8 mouse cellular contexts compared by ENCODE assay signal in genomic region chr11:101232010-101232839, GRCm38 (mm10). TPM values are rescaled to one million over a fixed set of nuclear protein-coding genes. Genes with fewer than 3 reads are reported as not detected.
DNase-seq lines count a peak whose midpoint lies in the region; ATAC-seq and TF ChIP-seq lines count a peak whose summit lies in the region.

No protein-coding gene starts in this region.

- in situ Hi-C loops in Patski (cut with MboI; ENCODE audit: low pct_unique_long_range_greater_than_20kb) = no loop called here

- peak; percentile 63 for ATAC-seq in Patski
- no peak; the same call in 1 of the 2 replicates for ATAC-seq in embryonic facial prominence, embryonic 12.5 days (ENCODE audit: insufficient number of reproducible peaks, insufficient read depth, low FRiP score, low TSS enrichment)
- ATAC-seq in hindbrain, embryonic 14.5 days (ENCODE audit: low FRiP score) = no peak
- ATAC-seq in liver, embryonic 16.5 days (ENCODE audit: low read depth) = peak; percentile 60

- no peaks in the 10 kb centered on the region for H3K36me3 ChIP-seq in embryonic facial prominence, embryonic 12.5 days
- H3K36me3 ChIP-seq in hindbrain, embryonic 14.5 days (replicated peaks; ENCODE audit: control insufficient read depth, insufficient read depth) = no peaks in the 10 kb centered on the region
- no peaks in the 10 kb centered on the region for H3K36me3 ChIP-seq in liver, embryonic 16.5 days (ENCODE audit: control insufficient read depth, insufficient read depth)
- no peaks in the 10 kb centered on the region for H3K36me3 ChIP-seq in small intestine, adult 2 months (ENCODE audit: control insufficient read depth, insufficient read depth, low read length)

- no peaks in the 10 kb centered on the region for H3K27me3 ChIP-seq in Patski
- no peaks in the 10 kb centered on the region for H3K27me3 ChIP-seq in embryonic facial prominence, embryonic 12.5 days
- H3K27me3 ChIP-seq in hindbrain, embryonic 14.5 days (ENCODE audit: control insufficient read depth, insufficient read depth, low read length) = no peaks in the 10 kb centered on the region
- H3K27me3 ChIP-seq in liver, embryonic 16.5 days (ENCODE audit: control insufficient read depth, insufficient read depth, low read depth, low read length) = peaks cover 28% of the 10 kb centered on the region
- H3K27me3 ChIP-seq in small intestine, adult 2 months (ENCODE audit: control insufficient read depth, insufficient read depth, low read length) = no peaks in the 10 kb centered on the region

- CTCF ChIA-PET in Patski (lab: Charles Lee) = interaction anchor here (0.7 to 1.4 kb wide), 6 partner anchors 10 to 31 kb away, joined by 3 to 7 read pairs (median 3); partner anchors contain the start of gene Ramp2

- intact Hi-C loops in left cerebral cortex, postnatal 25 days (cut with DNase I) = no loop called here

- no peak for TF ChIP-seq CTCF in Patski (IDR thresholded peaks at IDR 0.05)
- no peak for TF ChIP-seq CTCF in small intestine, adult 2 months (IDR thresholded peaks at IDR 0.05; ENCODE audit: extremely low read depth, insufficient read length, insufficient replicate concordance, low read depth, low read length)

- no peak for TF ChIP-seq POLR2A in small intestine, adult 2 months (IDR thresholded peaks at IDR 0.05; ENCODE audit: low read depth, low read length)

- no peak for DNase-seq in Patski (ENCODE audit: low read depth, low spot score)
- DNase-seq in hindbrain, embryonic 14.5 days (ENCODE audit: low spot score) = no peak
- DNase-seq in B cell, adult 2 months = no peak
- DNase-seq in frontal cortex, postnatal 25 days (ENCODE audit: low spot score in 2 of 2) = no peak
- no peak for DNase-seq in left cerebral cortex, postnatal 25 days (ENCODE audit: low spot score in 2 of 2)

- POLR2A ChIA-PET in Patski (lab: Charles Lee) = interaction anchor here (0.6 to 2.2 kb wide), 7 partner anchors 14 to 46 kb away, joined by 3 to 10 read pairs (median 4); partner anchors contain the start of genes Ramp2, Vps25 and Wnk4

- H3K4me3 ChIP-seq in embryonic facial prominence, embryonic 12.5 days = peak overlapping the region; percentile 8; the same call in 1 of the 2 replicates
- H3K4me3 ChIP-seq in hindbrain, embryonic 14.5 days (replicated peaks; ENCODE audit: low read length) = no peak overlapping the region
- no peak overlapping the region for H3K4me3 ChIP-seq in liver, embryonic 16.5 days (ENCODE audit: low read depth, low read length)
- peak overlapping the region; percentile 7; the same call in 1 of the 2 replicates for H3K4me3 ChIP-seq in small intestine, adult 2 months (ENCODE audit: low read depth, low read length)

- peak overlapping the region; percentile 92 for H3K27ac ChIP-seq in embryonic facial prominence, embryonic 12.5 days
- H3K27ac ChIP-seq in hindbrain, embryonic 14.5 days = peak overlapping the region; percentile 72
- peak overlapping the region; percentile 33; the same call in 1 of the 2 replicates for H3K27ac ChIP-seq in liver, embryonic 16.5 days (ENCODE audit: low read length)
- H3K27ac ChIP-seq in small intestine, adult 2 months (ENCODE audit: insufficient read depth, low read depth, low read length) = peak overlapping the region; percentile 79

- no peaks in the 10 kb centered on the region for H3K9me3 ChIP-seq in embryonic facial prominence, embryonic 12.5 days
- no peaks in the 10 kb centered on the region for H3K9me3 ChIP-seq in hindbrain, embryonic 14.5 days (ENCODE audit: control insufficient read depth, low read length)
- no peaks in the 10 kb centered on the region for H3K9me3 ChIP-seq in liver, embryonic 16.5 days (replicated peaks; ENCODE audit: control insufficient read depth, low read length)

- 46% methylated on average over 6 of the region's 6 CpGs for WGBS in embryonic facial prominence, embryonic 12.5 days
- WGBS in hindbrain, embryonic 14.5 days = 58% methylated on average over 6 of the region's 6 CpGs
- WGBS in liver, embryonic 16.5 days (ENCODE audit: insufficient replicate concordance) = 19% methylated on average over 6 of the region's 6 CpGs
- 59% methylated on average over 6 of the region's 6 CpGs for WGBS in small intestine, adult 2 months

- peaks cover 27% of the 10 kb centered on the region for H3K4me1 ChIP-seq in embryonic facial prominence, embryonic 12.5 days
- no peaks in the 10 kb centered on the region for H3K4me1 ChIP-seq in hindbrain, embryonic 14.5 days (replicated peaks; ENCODE audit: control insufficient read depth, insufficient read depth, low read length)
- no peaks in the 10 kb centered on the region; the same call in 1 of the 2 replicates for H3K4me1 ChIP-seq in liver, embryonic 16.5 days (ENCODE audit: control insufficient read depth, low read depth, low read length)
- peaks cover 8% of the 10 kb centered on the region for H3K4me1 ChIP-seq in small intestine, adult 2 months (ENCODE audit: control insufficient read depth, insufficient read depth, insufficient read length, low read length)

- H3K9ac ChIP-seq in embryonic facial prominence, embryonic 12.5 days = no peak overlapping the region
- no peak overlapping the region for H3K9ac ChIP-seq in hindbrain, embryonic 14.5 days
- no peak overlapping the region for H3K9ac ChIP-seq in liver, embryonic 16.5 days (ENCODE audit: low read depth, low read length)

- peak overlapping the region; percentile 38 for H3K4me2 ChIP-seq in embryonic facial prominence, embryonic 12.5 days (replicated peaks)
- peak overlapping the region; percentile 23; the same call in 1 of the 2 replicates for H3K4me2 ChIP-seq in hindbrain, embryonic 14.5 days (replicated peaks)
- H3K4me2 ChIP-seq in liver, embryonic 16.5 days (ENCODE audit: low read depth, low read length) = peak overlapping the region; percentile 40; the same call in 1 of the 2 replicates

RNA-seq across cellular contexts. Expression of gene Ezh1, which starts 6.0 kb away (rescaled TPM):
- polyA plus RNA-seq in Patski (2021) = 52.0 TPM
- polyA plus RNA-seq in embryonic facial prominence, embryonic 12.5 days (2016; fragmentation: Nextera tagmentation; extraction: Ambion mirVana) = 15.6 and 17.3 TPM in 2 replicates
- 26.9 and 37.2 TPM in 2 replicates for polyA plus RNA-seq in hindbrain, embryonic 14.5 days (2014; fragmentation: Nextera tagmentation; extraction: Ambion mirVana)
- polyA plus RNA-seq in liver, embryonic 16.5 days (2015; fragmentation: Nextera tagmentation; extraction: Ambion mirVana) = 10.8 and 12.5 TPM in 2 replicates
- polyA plus RNA-seq in small intestine, adult 2 months (2012; rRNA removed) = 7.9 and 20.0 TPM in 2 replicates
- 10 to 100 TPM; 42.8 to 48.5 TPM for total RNA-seq in left cerebral cortex, postnatal 25 days (2021)

RNA-seq across cellular contexts. Expression of gene Ramp2, which starts 13.6 kb away (rescaled TPM):
- 27.3 TPM for polyA plus RNA-seq in Patski (2021)
- polyA plus RNA-seq in embryonic facial prominence, embryonic 12.5 days (2016; fragmentation: Nextera tagmentation; extraction: Ambion mirVana) = 80.2 and 86.9 TPM in 2 replicates
- 102 and 117 TPM in 2 replicates for polyA plus RNA-seq in hindbrain, embryonic 14.5 days (2014; fragmentation: Nextera tagmentation; extraction: Ambion mirVana)
- polyA plus RNA-seq in liver, embryonic 16.5 days (2015; fragmentation: Nextera tagmentation; extraction: Ambion mirVana) = 20.8 and 21.8 TPM in 2 replicates
- 15.1 and 25.8 TPM in 2 replicates for polyA plus RNA-seq in small intestine, adult 2 months (2012; rRNA removed)
- 10 to 100 TPM; 39.9 to 44.5 TPM for total RNA-seq in left cerebral cortex, postnatal 25 days (2021)

RNA-seq across cellular contexts. Expression of gene Vps25, which starts 21.3 kb away (rescaled TPM):
- 104 TPM for polyA plus RNA-seq in Patski (2021)
- polyA plus RNA-seq in embryonic facial prominence, embryonic 12.5 days (2016; fragmentation: Nextera tagmentation; extraction: Ambion mirVana) = 93.6 and 99.3 TPM in 2 replicates
- 122 and 133 TPM in 2 replicates for polyA plus RNA-seq in hindbrain, embryonic 14.5 days (2014; fragmentation: Nextera tagmentation; extraction: Ambion mirVana)
- polyA plus RNA-seq in liver, embryonic 16.5 days (2015; fragmentation: Nextera tagmentation; extraction: Ambion mirVana) = 72.2 and 75.2 TPM in 2 replicates
- 28.9 and 64.8 TPM in 2 replicates for polyA plus RNA-seq in small intestine, adult 2 months (2012; rRNA removed)
- total RNA-seq in left cerebral cortex, postnatal 25 days (2021) = 10 to 100 TPM; 62.4 to 65.7 TPM

RNA-seq across cellular contexts. Expression of gene Wnk4, which starts 28.1 kb away (rescaled TPM):
- polyA plus RNA-seq in Patski (2021) = 53.9 TPM
- polyA plus RNA-seq in embryonic facial prominence, embryonic 12.5 days (2016; fragmentation: Nextera tagmentation; extraction: Ambion mirVana) = 7.7 and 8.0 TPM in 2 replicates
- polyA plus RNA-seq in hindbrain, embryonic 14.5 days (2014; fragmentation: Nextera tagmentation; extraction: Ambion mirVana) = 5.3 and 6.0 TPM in 2 replicates
- polyA plus RNA-seq in liver, embryonic 16.5 days (2015; fragmentation: Nextera tagmentation; extraction: Ambion mirVana) = 4.3 and 5.4 TPM in 2 replicates
- polyA plus RNA-seq in small intestine, adult 2 months (2012; rRNA removed) = 3.0 and 7.9 TPM in 2 replicates
- 1 to 10 TPM; 2.2 to 7.9 TPM for total RNA-seq in left cerebral cortex, postnatal 25 days (2021)

RNA-seq across cellular contexts. Expression of gene Cntd1, which starts 46.6 kb away (rescaled TPM):
- 1.0 TPM for polyA plus RNA-seq in Patski (2021)
- 1.4 and 2.0 TPM in 2 replicates for polyA plus RNA-seq in embryonic facial prominence, embryonic 12.5 days (2016; fragmentation: Nextera tagmentation; extraction: Ambion mirVana)
- polyA plus RNA-seq in hindbrain, embryonic 14.5 days (2014; fragmentation: Nextera tagmentation; extraction: Ambion mirVana) = 0.42 and 0.91 TPM in 2 replicates
- polyA plus RNA-seq in liver, embryonic 16.5 days (2015; fragmentation: Nextera tagmentation; extraction: Ambion mirVana) = 0.70 and 0.74 TPM in 2 replicates
- 0.09 and 0.20 TPM in 2 replicates for polyA plus RNA-seq in small intestine, adult 2 months (2012; rRNA removed)
- under 1 TPM; 0.21 to 0.27 TPM for total RNA-seq in left cerebral cortex, postnatal 25 days (2021)

Comparison
In these comparisons a context has a peak if more than half of its experiments do, and no peak if none do; other contexts are left out.
1. ATAC-seq: peak in Patski (single experiment) and liver, embryonic 16.5 days (single experiment); none in embryonic facial prominence, embryonic 12.5 days (single experiment) and hindbrain, embryonic 14.5 days (single experiment).
2. H3K27ac ChIP-seq: peak in every context shown above with its lines; median percentile 92 in embryonic facial prominence, embryonic 12.5 days; 79 in small intestine, adult 2 months; 72 in hindbrain, embryonic 14.5 days; 33 in liver, embryonic 16.5 days.
3. H3K4me3 ChIP-seq: peak in embryonic facial prominence, embryonic 12.5 days (single experiment) and small intestine, adult 2 months (single experiment); none in hindbrain, embryonic 14.5 days (single experiment) and liver, embryonic 16.5 days (single experiment).
4. Peak in every context shown above with its lines, with median percentiles within 50 percentile points of each other: H3K4me2 ChIP-seq.